Mouse (Mus musculus): ENCODE results near the gene Cnot6l. TPM values are rescaled to one million over a fixed set of nuclear protein-coding genes. Genes with fewer than 3 reads are reported as not detected.

Gene Cnot6l
- polyA plus RNA-seq, 1 experiment from 2014 or later = 15.5 TPM

- H3K4me2 ChIP-seq = no peak overlapping the region
- no peaks in the 10 kb centered on the region for H3K9me3 ChIP-seq (replicated peaks)
- 90% methylated on average over 1 of the region's 1 CpGs for WGBS
- no peaks in the 10 kb centered on the region for H3K27me3 ChIP-seq
- H3K9ac ChIP-seq = no peak overlapping the region
- no peak overlapping the region for H3K27ac ChIP-seq
- H3K36me3 ChIP-seq = no peaks in the 10 kb centered on the region
- no peak for ATAC-seq (replicated peaks; ENCODE audit: insufficient number of reproducible peaks, insufficient read depth, low FRiP score, low read depth)
- no peak overlapping the region for H3K4me3 ChIP-seq
- H3K4me1 ChIP-seq (replicated peaks) = no peaks in the 10 kb centered on the region
Measured at GRCm38 (mm10) chr5:96189761-96190160, 25.8 kb upstream of the Cnot6l start.

GRCm38 (mm10) chr5:96183987-96184386 is 20.0 kb upstream of the Cnot6l start:
- ATAC-seq (replicated peaks; ENCODE audit: insufficient number of reproducible peaks, insufficient read depth, low FRiP score, low read depth) = 0 out of 2 replicates have a peak, but pooled peaks have one; percentile 31
- Histone ChIP-seq H3K9me3 (replicated peaks) (no peaks in the 10 kb centered on the region), H3K27ac (no peak overlapping the region), H3K27me3 (no peaks in the 10 kb centered on the region), H3K4me1 (replicated peaks) (no peaks in the 10 kb centered on the region; the same call in 1 of the 2 replicates), H3K4me2 (no peak overlapping the region), H3K4me3 (no peak overlapping the region), H3K36me3 (no peaks in the 10 kb centered on the region), H3K9ac (no peak overlapping the region)
- 19% methylated on average over 2 of the region's 2 CpGs for WGBS

- Histone ChIP-seq H3K4me1 (replicated peaks) (no peaks in the 10 kb centered on the region; the same call in 1 of the 2 replicates), H3K36me3 (no peaks in the 10 kb centered on the region), H3K4me2 (no peak overlapping the region), H3K4me3 (no peak overlapping the region), H3K9ac (no peak overlapping the region), H3K27me3 (no peaks in the 10 kb centered on the region), H3K27ac (no peak overlapping the region), H3K9me3 (replicated peaks) (no peaks in the 10 kb centered on the region)
- WGBS = 87% methylated on average over 2 of the region's 2 CpGs
- ATAC-seq (replicated peaks; ENCODE audit: insufficient number of reproducible peaks, insufficient read depth, low FRiP score, low read depth) = no peak
Measured at GRCm38 (mm10) chr5:96183211-96183610, 19.2 kb upstream of the Cnot6l start.

- Histone ChIP-seq H3K27me3 (no peaks in the 10 kb centered on the region), H3K27ac (no peak overlapping the region), H3K36me3 (no peaks in the 10 kb centered on the region), H3K9ac (no peak overlapping the region), H3K4me2 (no peak overlapping the region), H3K9me3 (replicated peaks) (no peaks in the 10 kb centered on the region), H3K4me3 (no peak overlapping the region), H3K4me1 (replicated peaks) (no peaks in the 10 kb centered on the region)
- WGBS = 60% methylated on average over 11 of the region's 11 CpGs
- no peak for ATAC-seq (replicated peaks; ENCODE audit: insufficient number of reproducible peaks, insufficient read depth, low FRiP score, low read depth)
Measured at GRCm38 (mm10) chr5:96176879-96177358, 12.9 kb upstream of the Cnot6l start.

- no peak overlapping the region for H3K9ac ChIP-seq
- H3K9me3 ChIP-seq (replicated peaks) = no peaks in the 10 kb centered on the region
- no peaks in the 10 kb centered on the region for H3K36me3 ChIP-seq
- 53% methylated on average over 9 of the region's 9 CpGs for WGBS
- no peak overlapping the region for H3K4me3 ChIP-seq
- no peak overlapping the region for H3K4me2 ChIP-seq
- no peaks in the 10 kb centered on the region for H3K27me3 ChIP-seq
- H3K27ac ChIP-seq = no peak overlapping the region
- ATAC-seq (replicated peaks; ENCODE audit: insufficient number of reproducible peaks, insufficient read depth, low FRiP score, low read depth) = no peak
- H3K4me1 ChIP-seq (replicated peaks) = no peaks in the 10 kb centered on the region
Measured at GRCm38 (mm10) chr5:96176121-96176520, 12.2 kb upstream of the Cnot6l start.

GRCm38 (mm10) chr5:96171765-96172164 is 7.8 kb upstream of the Cnot6l start:
- no peaks in the 10 kb centered on the region for H3K4me1 ChIP-seq (replicated peaks)
- no peak overlapping the region for H3K9ac ChIP-seq
- no peak for ATAC-seq (replicated peaks; ENCODE audit: insufficient number of reproducible peaks, insufficient read depth, low FRiP score, low read depth)
- no peaks in the 10 kb centered on the region for H3K27me3 ChIP-seq
- H3K4me3 ChIP-seq = no peak overlapping the region
- 88% methylated on average over 4 of the region's 4 CpGs for WGBS
- no peaks in the 10 kb centered on the region for H3K36me3 ChIP-seq
- H3K9me3 ChIP-seq (replicated peaks) = no peaks in the 10 kb centered on the region
- H3K4me2 ChIP-seq = no peak overlapping the region
- no peak overlapping the region for H3K27ac ChIP-seq

GRCm38 (mm10) chr5:96170443-96170842 is 6.5 kb upstream of the Cnot6l start:
- WGBS = 63% methylated on average over 3 of the region's 3 CpGs

GRCm38 (mm10) chr5:96166761-96167160 is 2.8 kb upstream of the Cnot6l start:
- Histone ChIP-seq H3K4me2 (no peak overlapping the region), H3K4me1 (replicated peaks) (peaks cover 7% of the 10 kb centered on the region), H3K27ac (no peak overlapping the region), H3K27me3 (no peaks in the 10 kb centered on the region), H3K4me3 (no peak overlapping the region), H3K36me3 (no peaks in the 10 kb centered on the region), H3K9ac (no peak overlapping the region), H3K9me3 (replicated peaks) (no peaks in the 10 kb centered on the region)
- no peak for ATAC-seq (replicated peaks; ENCODE audit: insufficient number of reproducible peaks, insufficient read depth, low FRiP score, low read depth)
- WGBS = 66% methylated on average over 2 of the region's 2 CpGs

More at GRCm38 (mm10) chr5:96170443-96170842, 6.5 kb upstream of the Cnot6l start:
- H3K9ac ChIP-seq = no peak overlapping the region
- no peaks in the 10 kb centered on the region for H3K36me3 ChIP-seq
- ATAC-seq (replicated peaks; ENCODE audit: insufficient number of reproducible peaks, insufficient read depth, low FRiP score, low read depth) = no peak
- no peak overlapping the region for H3K4me2 ChIP-seq
- no peaks in the 10 kb centered on the region for H3K27me3 ChIP-seq
- H3K9me3 ChIP-seq (replicated peaks) = no peaks in the 10 kb centered on the region
- H3K4me1 ChIP-seq (replicated peaks) = no peaks in the 10 kb centered on the region
- no peak overlapping the region for H3K27ac ChIP-seq
- H3K4me3 ChIP-seq = no peak overlapping the region

- H3K9ac ChIP-seq = peak overlapping the region; percentile 58
- H3K4me3 ChIP-seq = peak overlapping the region; percentile 99
- H3K36me3 ChIP-seq = no peaks in the 10 kb centered on the region
- H3K27ac ChIP-seq = peak overlapping the region; percentile 100
- no peak for ATAC-seq (replicated peaks; ENCODE audit: insufficient number of reproducible peaks, insufficient read depth, low FRiP score, low read depth)
- H3K27me3 ChIP-seq = no peaks in the 10 kb centered on the region
- 0% methylated on average over 1 of the region's 1 CpGs for WGBS
- peaks cover 11% of the 10 kb centered on the region for H3K4me1 ChIP-seq (replicated peaks)
- H3K4me2 ChIP-seq = peak overlapping the region; percentile 66
- no peaks in the 10 kb centered on the region for H3K9me3 ChIP-seq (replicated peaks)
Measured at GRCm38 (mm10) chr5:96163396-96164020, 463 bp downstream of the Cnot6l start.

- Histone ChIP-seq H3K9me3 (replicated peaks) (no peaks in the 10 kb centered on the region), H3K27ac (peak overlapping the region; percentile 100), H3K4me1 (replicated peaks) (peaks cover 11% of the 10 kb centered on the region), H3K27me3 (no peaks in the 10 kb centered on the region), H3K4me2 (peak overlapping the region; percentile 66), H3K4me3 (peak overlapping the region; percentile 99), H3K36me3 (no peaks in the 10 kb centered on the region), H3K9ac (peak overlapping the region; percentile 98)
- under 1% methylated on average over 56 of the region's 56 CpGs for WGBS
- peak; percentile 91 for ATAC-seq (replicated peaks; ENCODE audit: insufficient number of reproducible peaks, insufficient read depth, low FRiP score, low read depth)
Measured at GRCm38 (mm10) chr5:96162399-96163331, 1.3 kb downstream of the Cnot6l start.

- Histone ChIP-seq H3K4me2 (peak overlapping the region; percentile 66), H3K27ac (peak overlapping the region; percentile 100), H3K4me3 (peak overlapping the region; percentile 99), H3K9me3 (replicated peaks) (no peaks in the 10 kb centered on the region), H3K9ac (peak overlapping the region; percentile 98), H3K36me3 (no peaks in the 10 kb centered on the region), H3K4me1 (replicated peaks) (peaks cover 11% of the 10 kb centered on the region), H3K27me3 (no peaks in the 10 kb centered on the region)
- WGBS = under 1% methylated on average over 78 of the region's 114 CpGs
- peak; percentile 23 for ATAC-seq (replicated peaks; ENCODE audit: insufficient number of reproducible peaks, insufficient read depth, low FRiP score, low read depth)
Measured at GRCm38 (mm10) chr5:96161578-96162398, 2.2 kb downstream of the Cnot6l start.
